Mouse (Mus musculus) MN1 (cell line): ENCODE data around the gene Lrrc4.
A peak's percentile ranks its signal among the peaks of the same experiment; 100 is the strongest.

Source experiments
- DNase-seq: peaks from one replicate; pipeline ENCODE4 v3.0.0-alpha.2; 2016; ENCODE audit warnings: low spot score

The Lrrc4 gene

DNA sequence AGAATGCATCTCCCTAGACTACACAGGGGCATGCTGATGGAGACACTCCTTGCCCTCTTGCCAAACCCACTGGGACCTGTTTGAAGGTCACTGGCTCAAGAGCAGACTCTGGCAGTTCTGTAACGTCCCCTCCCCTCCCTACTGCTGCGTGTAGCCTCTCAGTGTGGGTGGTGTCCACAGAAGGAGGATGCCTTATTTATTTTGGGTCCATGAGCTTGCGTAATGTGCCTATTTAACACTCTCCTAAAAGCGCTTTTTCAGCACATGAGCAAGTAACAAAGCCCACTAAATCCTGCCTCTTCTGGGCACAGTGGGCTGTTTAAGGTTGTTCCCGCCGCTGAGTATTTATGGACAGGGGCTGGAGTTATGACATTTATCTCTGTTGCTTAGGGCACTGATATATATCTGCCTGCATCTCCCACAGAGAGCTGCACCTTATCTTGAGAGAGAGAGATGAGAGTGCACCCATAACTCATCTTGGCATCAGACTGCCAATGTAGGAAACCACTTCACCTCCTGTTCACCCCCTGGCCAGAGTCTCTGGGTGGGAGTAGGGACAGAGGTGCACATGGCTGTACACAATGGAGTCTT is 63.6 kb downstream of the Lrrc4 start:
- DNase-seq, result no peak

DNA sequence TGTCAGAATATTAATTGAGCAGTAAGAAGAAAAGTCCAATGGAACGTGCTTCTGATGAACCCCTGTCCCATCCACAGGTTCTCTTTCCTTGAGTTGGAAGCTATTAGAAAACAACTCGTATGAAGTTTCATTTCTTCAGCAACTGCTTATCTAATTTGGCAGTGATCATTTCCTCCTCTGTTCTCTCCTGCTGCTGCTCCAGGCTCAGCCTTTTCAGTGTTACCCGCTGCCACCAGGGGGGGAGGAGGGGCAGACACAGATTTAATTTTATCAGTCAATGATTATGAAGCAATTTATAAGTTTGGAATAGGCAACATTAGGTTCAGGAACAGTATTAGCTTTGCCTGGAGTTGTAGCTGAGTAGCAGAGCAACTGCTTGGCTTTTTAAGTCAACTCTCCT is 64.9 kb downstream of the Lrrc4 start:
- no peak for DNase-seq

DNA sequence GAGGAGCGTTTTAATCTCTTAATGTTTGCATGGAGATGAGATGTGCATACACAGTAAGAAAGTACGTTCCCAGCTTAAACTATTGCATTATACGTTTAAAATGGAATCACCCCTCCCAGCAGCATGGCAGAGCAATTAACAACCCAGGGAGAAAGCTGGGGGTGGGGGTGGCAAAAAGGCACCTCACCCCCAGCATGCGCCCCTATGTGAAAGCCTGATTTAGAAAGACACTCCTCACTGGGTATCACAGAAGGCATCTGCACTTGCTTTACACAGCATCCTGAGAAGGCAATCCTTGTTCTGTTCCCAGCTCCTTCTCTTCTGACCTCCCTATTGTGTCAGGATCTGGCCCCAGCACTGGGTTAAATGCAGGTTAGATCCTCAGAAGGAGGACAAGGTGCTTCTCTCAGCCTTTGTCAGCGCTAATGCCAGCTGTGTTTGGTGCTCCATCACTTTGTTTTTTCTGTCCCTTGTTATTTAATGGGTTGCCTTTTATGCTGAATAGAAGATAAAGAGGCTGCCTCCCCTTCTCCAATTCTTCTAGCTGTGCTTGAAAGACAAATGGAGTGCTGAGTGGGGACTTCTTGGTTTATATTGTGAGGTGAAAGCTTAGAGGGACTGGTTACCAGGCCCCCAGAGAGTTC is 69.3 kb downstream of the Lrrc4 start:
- DNase-seq, result no peak

DNA sequence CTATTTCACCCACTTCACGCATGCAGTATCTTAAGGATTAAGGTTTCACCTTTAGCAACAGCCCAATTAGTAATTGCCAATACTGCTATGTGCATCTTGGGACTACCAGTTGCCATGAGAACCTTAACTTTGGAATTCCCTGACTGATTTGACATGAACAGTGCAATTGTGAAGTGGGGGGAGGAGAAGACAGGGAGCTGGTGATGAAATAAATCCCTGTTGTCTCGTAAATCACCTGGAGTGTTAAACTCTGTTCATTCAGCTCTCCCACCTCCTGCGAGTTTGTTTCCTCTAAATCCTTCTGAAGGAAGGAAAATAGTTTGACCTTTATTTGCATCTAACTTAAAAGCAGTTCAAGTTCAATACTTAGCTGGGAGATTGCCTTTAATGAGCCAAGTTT is 69.8 kb downstream of the Lrrc4 start:
- no peak for DNase-seq

DNA sequence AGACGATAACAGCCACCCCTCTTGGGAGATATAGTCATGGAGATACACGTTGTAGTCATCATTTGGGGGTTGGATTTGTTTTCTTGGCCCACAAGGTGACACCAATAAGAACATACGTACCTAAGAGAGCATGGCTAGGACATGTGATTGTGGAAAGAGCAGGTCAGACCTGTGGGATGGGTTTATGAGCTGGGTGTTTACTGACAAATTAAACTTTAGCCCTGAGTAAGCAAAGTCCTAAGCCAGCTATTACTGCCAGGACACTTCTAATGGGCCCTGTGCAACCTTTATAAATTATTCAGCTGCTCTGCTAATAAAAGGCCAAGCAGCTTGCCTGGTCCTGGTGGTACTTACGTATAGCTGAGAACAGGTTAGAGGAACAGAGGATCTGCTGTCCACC is 73.3 kb downstream of the Lrrc4 start:
- DNase-seq, result no peak

DNA sequence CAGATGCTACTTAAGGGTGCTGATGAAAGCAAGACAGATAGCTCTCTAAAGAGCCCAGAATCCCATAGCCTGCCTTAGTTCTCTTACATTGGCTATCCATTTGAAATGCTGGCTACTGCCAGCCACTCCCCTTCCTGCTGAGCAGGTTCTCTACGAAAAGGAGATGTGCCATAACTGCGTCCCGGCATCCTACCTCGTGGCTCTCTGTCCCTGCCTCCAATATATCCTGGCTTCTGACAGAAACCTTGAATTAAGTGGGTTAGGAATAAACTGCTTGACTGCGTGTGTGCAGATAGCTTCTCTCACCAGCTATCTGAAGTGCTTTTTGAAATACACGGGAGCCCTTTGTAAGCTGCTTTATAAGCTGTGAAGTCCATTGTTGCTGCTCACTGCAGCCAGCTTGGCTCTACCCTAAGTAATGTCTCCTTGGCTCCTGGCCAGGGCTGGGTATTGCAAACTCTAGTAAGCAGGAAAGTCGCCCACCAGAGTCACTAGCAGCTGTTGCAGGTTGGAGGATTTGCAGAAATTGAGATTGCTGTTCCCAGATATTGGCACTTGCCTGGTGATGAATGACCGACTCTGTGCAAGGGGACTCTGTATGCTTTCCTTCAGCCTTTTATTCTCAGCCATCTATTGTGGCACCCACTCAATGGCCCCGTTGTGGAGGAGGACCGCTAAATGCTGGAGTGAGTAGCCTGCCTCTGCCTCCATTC is 75.1 kb downstream of the Lrrc4 start:
- peak; percentile 46 for DNase-seq

DNA sequence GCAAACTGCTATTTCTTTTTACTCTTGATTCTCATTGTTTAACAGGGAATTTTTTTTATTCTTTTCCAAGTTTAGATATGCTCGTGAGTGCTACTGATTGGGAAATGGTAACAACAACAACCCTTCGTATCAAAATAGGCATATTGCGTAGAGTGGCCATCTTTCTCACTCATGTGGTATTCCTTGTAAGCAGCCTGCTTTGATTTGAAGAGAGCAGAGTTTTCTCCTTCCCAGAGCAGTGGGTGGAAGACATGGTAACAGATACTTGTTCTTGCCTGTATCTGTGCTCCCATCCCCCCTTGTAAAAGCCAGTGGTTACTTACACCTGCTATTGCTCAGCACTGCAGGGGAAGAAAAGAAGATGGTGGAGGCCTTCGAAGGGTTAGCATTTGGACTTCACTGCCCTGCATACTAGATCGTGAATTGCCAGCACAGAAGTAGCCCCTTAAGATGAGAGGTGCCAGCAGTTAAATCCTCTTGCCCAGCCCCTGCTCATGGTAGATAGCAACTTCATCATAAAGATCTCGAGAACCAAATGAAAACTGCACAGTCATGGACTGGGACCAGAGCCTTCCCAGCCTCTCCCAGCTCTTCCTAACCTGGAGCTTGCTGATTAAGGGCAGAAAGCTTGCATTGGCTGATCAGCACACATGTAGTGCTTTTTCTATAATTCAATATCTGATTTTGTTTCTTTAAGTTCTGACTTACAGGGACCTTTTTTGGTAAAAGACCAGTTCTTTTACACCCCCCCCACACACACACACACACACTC is 77.2 kb downstream of the Lrrc4 start:
- DNase-seq, result no peak

DNA sequence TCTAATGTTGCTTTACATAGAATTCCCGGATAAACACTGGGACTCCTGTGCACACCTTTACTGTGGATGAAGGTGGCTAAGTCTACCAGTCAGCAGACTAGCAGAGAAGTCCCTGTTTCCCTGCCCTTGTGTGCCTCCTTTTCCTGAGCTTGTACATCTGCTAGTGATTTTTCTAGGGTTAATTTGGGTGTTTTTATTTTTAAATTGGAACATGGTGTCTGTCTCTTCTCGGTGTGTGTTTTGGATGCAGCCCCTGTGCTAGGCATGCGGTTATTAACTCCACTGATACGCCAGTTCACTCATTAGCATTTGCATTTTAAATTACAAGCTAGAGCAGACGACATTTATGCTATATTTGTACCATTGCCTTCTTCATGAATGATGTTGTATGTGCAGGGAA is 77.9 kb downstream of the Lrrc4 start:
- DNase-seq, result no peak

DNA sequence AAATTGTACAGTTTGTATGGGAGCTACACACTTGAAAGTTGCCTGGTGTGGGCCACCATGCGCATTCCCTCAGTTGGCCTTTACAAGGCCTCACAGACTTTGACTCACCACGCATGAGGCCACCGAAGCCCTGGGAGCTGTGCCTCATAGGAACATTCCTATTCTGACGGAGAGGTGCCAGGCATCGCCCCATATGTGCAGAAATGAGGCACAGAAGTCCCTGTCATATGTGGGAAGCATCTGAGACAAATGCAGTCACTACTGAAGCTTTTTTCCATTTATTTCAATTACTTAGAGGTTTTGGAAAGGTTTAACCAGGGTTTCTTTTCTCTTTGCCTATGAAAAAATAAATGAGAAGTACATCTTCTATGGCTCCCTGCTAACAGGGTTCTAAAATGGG is 78.3 kb downstream of the Lrrc4 start:
- no peak for DNase-seq

DNA sequence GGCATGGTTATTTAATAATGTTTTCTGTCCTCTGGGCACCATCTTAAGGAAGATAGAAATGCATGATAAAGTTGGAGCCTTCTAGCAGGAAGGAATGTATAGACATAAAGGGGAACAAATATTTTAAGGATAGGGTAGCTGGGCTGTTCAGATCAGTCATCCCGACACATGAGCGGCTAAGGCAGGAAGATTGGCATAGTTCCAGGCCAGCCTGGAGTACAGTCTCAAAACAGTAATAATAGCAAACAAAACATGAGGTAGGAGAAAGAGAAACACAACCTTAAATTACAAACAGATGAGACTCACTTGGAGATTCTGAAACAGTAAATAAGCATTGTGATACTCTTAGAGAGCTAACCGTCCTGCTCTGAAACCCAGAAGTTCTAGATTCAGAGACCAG is 80.4 kb downstream of the Lrrc4 start:
- DNase-seq, result no peak

DNA sequence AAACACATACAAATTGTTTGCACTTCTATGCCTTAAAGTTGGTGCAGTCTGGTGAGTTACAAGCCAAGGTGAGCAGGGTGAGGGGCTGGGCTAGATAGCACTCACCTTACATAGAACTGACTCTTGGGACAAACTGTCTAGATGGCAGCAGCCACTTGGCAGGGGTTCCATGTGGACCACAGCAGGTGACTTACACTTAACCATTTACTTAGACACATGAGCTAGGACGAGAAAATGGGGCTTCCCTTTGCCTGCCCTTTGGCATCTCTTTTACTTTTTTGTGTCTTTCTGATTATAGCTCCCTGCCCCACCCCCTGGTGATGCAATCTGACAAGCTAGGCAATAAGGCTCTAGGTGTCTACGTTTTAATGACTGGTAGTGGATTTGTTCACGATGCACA is 82.3 kb downstream of the Lrrc4 start:
- DNase-seq, result no peak

DNA sequence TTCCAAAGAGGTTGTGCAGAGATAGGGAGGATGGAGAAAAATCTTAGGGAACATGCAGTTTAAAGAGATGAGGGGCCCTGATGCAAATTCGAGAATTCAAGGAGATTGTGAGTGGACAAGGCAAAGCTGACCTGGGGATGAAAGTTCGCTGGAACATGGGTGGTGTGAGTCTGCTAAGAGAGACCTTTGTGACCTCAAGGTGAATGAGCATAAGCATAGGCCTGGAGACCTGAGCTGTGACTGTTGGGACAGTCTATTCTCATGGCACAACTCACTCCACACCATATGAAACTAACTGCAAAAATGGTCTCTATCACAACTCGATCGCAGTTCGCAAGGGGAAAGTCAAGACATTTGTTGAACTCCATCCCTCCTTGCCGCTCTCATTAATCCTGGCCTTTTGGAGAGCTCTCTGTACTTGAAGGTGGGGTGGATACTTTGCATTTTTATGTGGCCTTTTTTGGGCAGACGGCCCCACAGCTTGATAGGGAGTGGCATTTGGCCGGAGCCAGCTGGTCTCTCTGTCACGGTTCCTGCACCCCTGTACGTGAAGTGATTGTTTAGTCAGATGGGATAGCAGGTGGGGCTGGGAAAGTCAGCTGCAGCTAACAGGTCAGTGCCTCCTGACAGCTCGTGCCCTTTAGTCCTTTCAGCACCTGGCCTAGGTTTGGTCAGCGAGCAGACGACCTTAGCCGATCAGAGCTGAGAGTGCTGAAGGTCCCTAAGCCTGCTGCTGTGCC is 83.4 kb downstream of the Lrrc4 start:
- no peak for DNase-seq

DNA sequence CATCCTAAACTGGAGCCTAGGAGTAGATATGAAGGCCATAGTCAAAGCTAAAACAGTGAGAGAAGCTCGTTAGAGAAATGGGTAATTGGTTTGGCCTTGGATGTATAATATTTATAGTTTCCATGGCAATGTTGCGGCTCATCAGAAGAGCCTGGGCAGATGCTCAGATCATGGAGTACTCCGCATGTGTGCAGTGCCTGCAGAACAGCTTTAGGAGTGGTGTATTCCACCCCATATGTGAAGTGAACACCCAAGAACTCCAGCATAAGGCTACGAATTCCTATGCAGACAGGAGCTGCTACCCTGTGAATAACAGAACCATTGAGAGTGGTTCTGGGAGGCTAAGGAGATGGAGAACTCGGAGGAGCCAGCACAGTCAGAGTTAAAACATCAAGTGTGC is 84.5 kb downstream of the Lrrc4 start:
- no peak for DNase-seq

DNA sequence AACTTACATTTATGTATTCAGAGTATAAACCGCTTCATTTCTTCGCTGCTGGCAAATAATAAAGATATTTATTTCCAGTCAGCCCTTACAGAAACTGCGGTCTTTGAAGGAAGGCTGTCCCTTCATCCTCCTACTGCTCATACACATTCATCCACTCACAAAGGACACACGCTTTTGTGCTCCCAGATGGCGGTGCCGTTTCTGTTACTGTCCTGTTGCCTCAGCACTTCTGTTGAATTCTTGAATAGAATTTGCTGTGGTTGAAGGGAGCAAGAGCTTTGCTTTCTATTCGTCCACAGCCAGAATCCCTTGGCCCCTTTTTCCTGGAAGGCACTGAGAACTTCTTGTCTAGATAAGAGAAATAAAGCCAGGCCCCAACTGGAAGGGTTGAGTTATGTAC is 85.7 kb downstream of the Lrrc4 start:
- no peak for DNase-seq

DNA sequence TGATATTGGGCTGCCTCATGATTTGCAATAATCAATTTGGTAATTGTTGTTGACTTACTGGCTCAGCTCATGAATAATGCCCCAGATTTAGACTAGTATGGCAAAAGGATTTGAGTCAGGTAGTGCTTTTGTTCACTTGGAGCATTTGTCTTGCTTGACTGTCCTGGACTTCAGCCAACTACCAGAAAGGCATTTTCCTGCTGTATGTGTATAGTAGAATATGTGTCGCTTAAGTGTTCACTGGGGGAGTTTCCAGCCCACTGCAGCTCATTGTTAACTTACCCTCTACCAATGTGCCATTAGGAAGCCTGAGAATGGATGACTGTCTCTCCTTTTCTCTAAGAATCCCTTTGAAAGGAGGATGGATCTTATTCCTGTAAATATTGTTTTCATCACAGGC is 88.0 kb downstream of the Lrrc4 start:
- DNase-seq, result no peak

DNA sequence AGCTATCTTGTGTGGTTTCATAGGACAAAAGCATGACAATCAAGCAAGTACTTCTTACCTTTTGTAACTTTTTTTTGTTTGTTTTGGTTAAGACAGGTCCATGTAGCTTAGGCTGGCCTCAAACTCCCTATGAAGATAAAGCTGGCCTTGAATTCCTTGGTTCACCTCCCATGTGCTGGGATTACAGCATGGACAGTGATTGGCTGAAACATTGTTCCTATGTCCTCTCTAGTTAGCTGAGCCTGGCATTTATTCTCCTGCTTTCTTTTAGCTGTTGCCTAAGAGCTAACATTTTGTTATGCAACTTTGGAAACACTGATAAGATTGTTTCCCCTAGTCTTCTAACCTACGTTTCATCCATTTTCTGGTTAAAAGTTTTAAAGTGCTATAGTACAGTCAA is 93.9 kb downstream of the Lrrc4 start:
- DNase-seq, result no peak

DNA sequence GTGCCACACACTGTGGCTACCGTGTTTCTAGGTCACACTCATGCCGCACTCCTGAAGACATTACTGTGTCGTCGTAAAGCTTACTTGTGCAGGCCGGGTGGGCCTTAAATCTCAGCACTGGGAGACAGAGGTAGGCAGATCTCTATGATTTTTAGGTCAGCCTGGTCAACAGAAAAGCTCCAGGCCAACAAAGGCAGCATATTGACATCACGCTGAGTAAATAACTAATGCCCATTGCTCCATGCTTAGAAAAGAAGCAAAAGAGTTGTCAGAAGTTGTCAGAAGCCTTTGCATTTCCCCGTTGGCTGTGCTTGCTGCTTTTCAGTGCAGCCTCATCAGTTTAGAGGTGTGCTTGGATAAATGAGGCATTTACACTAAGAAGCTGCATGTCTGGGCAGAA is 94.9 kb downstream of the Lrrc4 start:
- DNase-seq, result no peak

DNA sequence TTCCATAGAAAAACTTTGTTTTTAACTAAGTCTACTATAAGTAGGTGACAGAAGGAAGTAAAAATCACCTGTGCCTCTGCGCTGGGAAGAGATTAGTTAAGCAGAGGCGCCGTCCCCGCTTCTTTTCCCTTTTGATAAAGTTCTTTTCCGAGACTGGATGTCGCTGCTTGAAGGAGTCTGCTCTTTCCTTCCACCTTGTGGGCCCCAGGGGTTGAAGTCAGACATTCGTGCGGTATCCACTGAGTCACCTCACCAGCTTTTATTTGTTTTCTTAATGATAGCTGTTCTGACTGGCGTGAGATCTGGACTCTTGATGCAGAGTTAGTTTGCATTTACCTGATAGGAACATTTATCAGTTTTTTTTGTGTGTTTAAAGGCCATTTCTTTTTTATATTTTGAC is 96.4 kb downstream of the Lrrc4 start:
- DNase-seq, result no peak

DNA sequence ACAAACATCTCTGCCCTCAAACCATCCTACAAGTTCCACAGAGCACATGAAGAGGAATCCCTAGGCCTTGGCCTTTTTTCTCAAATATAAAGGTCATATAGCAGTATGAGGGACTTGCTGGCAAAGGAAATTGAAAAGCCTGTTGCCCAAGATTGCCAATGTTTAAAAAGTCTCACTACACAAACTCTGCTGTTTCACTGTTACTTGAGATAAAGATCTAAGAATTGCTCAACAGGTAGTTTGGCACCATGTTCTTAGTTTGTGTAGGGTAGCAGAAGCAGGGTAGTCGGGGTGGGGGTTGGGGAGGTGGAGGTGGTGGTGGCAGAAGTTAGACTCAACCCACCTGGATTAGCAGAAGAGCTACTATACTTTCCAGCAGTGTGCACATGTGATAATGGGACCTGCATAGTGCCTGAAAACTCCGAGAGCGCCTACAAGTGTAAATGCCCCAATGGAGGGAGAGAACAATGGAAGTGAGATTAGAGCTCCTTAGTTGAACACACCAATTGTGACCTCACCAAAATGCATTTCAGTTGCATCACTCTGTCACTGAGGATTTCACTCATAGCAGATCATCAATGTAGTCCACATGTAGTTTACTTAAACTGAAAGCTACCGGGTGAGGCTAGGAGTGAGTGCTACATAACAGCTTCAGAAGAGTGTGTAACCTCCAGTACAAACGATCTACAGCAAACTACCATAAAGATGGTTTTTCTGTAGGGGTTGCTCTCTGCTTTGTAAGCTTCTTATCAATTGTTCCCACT is 97.5 kb downstream of the Lrrc4 start:
- no peak for DNase-seq

DNA sequence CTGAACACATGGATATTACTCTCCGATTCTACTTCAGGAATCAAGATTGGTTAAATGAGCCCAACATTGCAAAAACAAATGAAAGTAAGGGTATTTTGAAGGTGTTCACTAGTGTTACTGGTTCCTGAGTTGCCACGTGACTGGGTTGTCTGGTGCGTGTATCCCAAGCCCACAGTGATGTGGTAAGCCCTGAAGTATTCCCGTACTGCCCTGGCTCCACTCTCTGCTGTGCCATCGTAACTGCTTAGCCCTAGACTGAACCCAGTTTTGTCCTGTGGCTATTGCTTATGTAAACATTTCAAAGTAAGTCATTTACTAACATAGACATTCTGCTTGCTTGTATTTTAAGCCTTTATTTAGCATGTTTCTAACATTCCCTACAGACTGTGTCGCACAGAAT is 100.3 kb downstream of the Lrrc4 start:
- DNase-seq, result no peak

DNA sequence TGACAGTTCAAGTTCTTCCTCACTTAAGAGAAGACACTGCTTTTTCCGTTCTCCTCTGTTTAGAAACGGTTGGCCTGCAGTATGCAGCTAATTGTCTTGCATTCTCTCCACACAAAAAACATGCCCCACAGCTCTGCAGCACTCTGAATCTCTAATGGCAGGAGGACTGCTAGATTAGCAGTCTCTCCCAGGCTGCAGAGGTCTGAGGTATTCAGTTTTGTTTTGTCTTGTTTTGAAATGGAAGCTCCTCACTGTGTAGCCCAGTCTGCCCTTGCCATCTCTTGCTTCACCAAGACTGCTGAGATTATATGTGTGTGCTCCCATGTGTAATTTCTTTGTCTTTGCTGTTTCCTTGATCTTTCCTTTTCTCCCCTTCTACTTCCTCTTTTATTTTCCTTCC is 101.9 kb downstream of the Lrrc4 start:
- no peak for DNase-seq

DNA sequence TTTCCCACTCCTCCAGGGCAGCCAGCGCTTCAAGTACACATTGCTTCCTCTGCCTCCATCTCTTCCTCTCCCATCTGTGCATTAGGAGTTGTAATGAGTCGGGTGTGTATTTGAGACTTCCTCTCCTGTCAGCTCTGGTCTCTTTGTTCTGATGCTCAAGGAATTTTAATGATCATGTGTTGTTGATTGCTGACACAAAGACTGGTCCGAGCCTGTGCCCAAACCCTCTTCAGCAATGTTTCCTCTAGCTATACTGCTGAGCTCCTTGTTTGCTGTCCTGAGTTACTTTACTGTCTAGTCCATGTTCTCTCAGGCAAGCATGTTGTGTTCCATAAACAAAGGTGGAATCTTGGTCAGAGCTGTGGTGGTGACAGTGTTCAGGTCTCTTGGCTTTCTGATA is 102.3 kb downstream of the Lrrc4 start:
- no peak for DNase-seq
